Mouse (Mus musculus) urinary bladder, adult 2 months (tissue): ENCODE results near the gene Apba1. TPM values are rescaled to one million over a fixed set of nuclear protein-coding genes. Genes with fewer than 3 reads are reported as not detected.

Experiments used
- DNase-seq: peaks from one replicate; pipeline ENCODE4 v3.0.0; 2022; ENCODE audit warnings: low spot score
- polyA plus RNA-seq: library from polyadenylated mRNA; depleted of rRNA; stranded (reverse); fragments of >200 nt; gene quantifications from 2 replicates; pipeline ENCODE4 v1.2.3, GENCODE M21; 2012; rRNA removed

Apba1 gene
- polyA plus RNA-seq, 1 experiment = 3.3 TPM

DNA sequence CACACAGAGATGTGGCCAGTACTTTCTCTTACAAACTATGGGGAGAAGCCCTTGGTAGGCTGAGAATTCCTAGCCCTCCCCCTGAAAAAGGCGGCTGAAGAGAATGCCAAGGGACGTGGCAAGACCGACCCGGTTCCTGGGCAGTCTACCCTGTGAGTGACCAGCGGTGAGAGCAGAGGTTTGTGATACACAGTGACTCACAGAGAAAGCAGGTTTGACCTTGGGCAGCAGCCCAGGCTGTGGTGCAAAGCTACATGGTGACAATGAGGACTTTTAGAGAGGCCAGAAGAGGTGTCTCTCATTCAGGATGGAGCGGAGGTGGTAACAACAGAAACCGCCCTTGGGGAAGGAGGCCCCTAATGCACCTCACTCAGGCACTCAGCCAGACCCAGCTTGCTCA, 212.7 kb downstream of the Apba1 start:
- DNase-seq = no peak

DNA sequence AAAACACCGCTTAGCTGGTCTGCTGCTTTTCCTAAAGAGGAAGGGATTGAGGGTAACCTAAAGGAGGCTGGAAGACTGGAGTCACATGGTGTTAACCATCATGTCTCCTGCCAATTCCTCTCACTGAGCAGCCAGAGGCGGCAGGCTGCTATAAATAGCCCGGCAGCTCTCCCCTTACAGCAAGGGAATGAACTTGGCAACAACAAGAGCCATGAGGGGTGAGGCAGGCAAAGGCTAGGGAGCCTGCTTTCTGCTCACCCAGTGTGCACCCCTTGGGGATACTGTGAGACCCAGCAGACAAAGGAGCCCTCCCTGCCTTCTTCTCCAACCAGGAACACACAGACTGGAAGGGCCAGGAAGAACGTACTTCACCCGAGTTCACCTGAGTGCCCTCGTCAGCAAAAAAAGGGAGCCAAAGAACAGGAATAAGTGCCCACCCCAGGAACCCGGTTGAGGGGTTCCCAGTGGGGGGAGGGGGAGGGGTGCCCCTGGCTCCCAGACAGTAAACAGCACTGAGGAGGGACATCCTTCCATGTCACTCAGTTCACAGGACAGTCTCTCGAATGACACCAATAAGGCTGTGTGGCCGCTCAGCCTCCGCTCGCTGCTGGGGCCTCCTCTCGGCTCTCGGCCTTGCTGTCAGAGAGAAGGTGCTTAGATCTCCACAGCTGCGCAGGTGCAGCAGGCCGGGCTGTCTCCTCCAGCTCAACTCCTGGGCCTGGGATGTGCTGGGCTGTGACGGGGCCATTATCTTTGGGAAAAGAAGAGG, 214.4 kb downstream of the Apba1 start:
- no peak for DNase-seq

DNA sequence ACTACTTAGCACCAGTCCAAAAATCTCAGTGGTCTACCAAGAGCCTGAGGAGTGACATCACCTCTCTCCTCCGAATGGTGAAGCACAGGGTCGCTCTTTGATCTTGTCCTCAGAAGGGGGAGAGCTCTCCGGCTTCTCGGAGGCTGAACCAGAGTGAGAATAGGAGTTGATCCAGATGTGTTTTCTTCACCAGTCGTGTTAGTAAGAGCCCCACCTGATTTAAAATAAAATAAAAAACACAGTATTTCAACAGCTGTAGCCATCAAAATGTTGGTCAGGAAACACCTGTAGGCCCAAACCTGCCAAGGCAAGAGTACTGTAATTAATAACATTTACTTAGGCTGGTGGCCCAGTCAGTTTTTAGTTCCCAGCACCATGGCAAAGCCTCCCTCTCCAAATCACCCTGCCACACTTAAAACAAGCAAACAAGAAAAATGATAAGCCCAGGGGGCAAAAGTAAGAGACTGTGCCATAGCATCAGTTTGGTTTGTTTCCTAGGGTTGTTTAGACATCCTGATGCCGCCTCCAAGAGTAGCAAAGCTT, 219.3 kb downstream of the Apba1 start:
- no peak for DNase-seq

DNA sequence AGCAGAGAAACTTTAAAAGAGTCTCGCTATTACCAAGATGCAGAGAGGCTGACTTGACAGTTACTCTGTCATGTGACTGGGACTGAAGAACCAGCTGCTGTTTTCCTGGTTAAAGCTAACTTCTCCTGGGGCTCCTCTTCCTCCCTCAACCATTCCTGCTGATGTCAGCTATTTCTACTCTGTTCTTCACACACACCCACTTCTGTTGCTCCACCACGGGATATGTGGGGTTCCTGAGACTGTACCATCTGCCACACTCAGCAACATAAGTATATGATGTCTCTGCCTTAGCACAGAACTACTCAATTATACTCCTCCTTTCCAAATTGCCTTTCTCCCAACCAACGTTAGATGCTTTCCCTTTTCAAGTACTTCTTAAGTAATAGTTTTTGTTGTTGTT, 221.9 kb downstream of the Apba1 start:
- no peak for DNase-seq

DNA sequence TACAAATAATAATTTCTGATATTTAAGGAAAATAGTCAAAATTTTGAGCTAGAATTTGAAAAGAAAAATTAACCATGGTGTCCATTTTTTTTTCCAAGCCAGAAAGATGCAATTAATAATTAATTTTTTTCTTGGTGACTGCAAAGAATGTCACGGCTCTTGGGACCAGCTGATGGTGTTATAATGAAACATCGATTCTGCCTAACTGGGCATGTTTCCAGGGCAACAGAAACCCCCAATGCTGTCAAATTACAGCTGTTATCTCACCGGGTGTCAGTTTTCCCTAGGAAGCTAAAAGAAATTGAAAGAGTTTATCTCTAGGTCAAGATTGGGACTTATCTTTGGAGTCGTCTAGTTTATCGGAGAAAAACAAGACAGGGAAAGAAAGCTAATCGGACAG, 225.5 kb downstream of the Apba1 start:
- DNase-seq = no peak

DNA sequence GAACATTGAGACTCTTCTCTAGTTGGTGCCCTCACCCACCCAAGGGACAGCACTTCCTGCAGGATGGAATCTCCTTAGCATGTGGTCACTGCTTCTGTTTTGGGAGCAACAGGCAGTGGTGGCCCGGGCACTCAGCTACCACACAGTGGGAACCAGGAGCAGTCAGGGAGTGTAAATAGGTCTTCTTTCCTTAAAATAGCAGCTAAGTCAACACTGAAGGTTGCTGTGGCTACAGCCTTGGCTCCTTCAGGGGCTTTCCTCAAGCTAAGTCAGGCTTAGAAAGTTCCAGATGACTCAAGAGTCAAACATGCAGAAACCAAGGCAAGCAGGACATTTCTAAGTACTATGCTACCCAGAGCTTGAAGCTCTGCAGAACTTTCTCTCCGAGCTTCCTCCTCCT, 228.6 kb downstream of the Apba1 start:
- no peak for DNase-seq

DNA sequence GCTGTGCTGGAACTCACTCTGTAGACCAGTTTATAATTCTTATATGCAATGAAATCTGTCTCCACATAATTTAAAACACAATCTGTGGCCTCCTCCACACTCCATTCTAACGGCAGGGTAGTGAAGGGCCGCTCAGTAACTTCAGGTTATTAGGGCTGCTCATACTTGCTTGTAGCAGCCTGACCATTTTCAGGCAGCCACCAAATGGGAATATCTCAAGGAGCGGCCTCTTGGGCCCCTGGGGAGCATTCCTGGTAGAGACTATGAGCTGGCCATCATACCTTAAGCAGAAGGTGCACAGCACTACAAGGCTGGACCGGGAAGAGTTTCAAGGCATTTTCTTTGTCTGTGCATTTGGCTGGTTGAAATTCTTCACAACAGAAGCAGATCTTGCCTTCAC, 229.5 kb downstream of the Apba1 start:
- no peak for DNase-seq

DNA sequence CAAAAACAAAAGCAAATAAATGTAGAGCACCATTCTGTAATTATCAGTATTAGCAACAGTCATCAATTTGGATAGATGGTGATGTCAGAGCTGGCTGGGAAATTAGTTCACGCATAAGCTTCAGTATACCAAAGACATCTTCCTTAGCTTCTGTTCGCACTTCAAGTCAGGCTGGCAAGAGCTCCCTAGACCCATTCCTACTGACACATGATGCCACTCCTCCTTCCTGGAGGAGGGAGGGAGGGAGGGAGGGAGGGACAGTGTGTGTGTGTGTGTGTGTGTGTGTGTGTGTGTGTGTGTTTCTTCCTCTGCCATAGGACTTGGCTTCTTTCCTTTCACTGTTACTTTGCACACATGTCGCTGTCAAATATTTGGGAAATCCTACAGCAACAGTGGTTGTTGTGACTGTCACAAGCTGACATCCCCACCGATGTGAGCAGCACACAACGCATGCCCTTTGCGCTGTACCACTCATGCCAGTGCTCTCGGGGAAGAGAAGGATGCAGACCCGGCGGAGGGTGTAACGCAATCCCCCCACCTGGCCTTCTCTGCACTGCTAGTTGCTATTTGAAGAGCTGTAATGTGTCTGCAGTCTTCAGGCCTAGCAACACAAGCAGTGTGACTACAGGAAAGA, 237.2 kb downstream of the Apba1 start:
- DNase-seq = no peak

Other genes with a start within 250 kb of the Apba1 start
- gene 1700028P14Rik, start 106.1 kb upstream of the Apba1 start, polyA plus RNA-seq = not detected in 2 replicates
- 4.5 and 5.7 TPM in 2 replicates for gene Ptar1, start 71.5 kb upstream of the Apba1 start, polyA plus RNA-seq